Mouse (Mus musculus): Measurements from ENCODE around the gene H2-DMa. TPM values are rescaled to one million over a fixed set of nuclear protein-coding genes. Genes with fewer than 3 reads are reported as not detected.

H2-DMa gene
- 4.5 and 6.9 TPM in 2 replicates for polyA plus RNA-seq (2016; fragmentation: Nextera tagmentation; extraction: Ambion mirVana)

GRCm38 (mm10) chr17:34119249-34120179 is at the start of gene H2-DMa:
Gene H2-DMa (plus strand): TSS chr17:34119541.
- H3K4me3 ChIP-seq: peak within 1 kb of the TSS; percentile 95
- under 1% methylated on average over 96 of the region's 96 CpGs for WGBS
- H3K4me1 ChIP-seq: peaks cover 61% of the 10 kb centered on the region
- no peaks in the 10 kb centered on the region for H3K27me3 ChIP-seq (ENCODE audit: poor library complexity, severe bottlenecking)
- no peaks in the 10 kb centered on the region for H3K9me3 ChIP-seq
- peak; percentile 97 for DNase-seq (ENCODE audit: extremely low spot score, low spot score)
- peaks cover 49% of the 10 kb centered on the region for H3K36me3 ChIP-seq (replicated peaks)
- peak within 1 kb of the TSS; percentile 100 for H3K27ac ChIP-seq

GRCm38 (mm10) chr17:34072091-34072490 is 47.2 kb upstream of the H2-DMa start:
- H3K4me1 ChIP-seq: peaks cover 10% of the 10 kb centered on the region
- H3K27ac ChIP-seq: no peak overlapping the region
- no peaks in the 10 kb centered on the region for H3K36me3 ChIP-seq (replicated peaks)
- H3K4me3 ChIP-seq: no peak overlapping the region
- H3K9me3 ChIP-seq: no peaks in the 10 kb centered on the region
- DNase-seq (ENCODE audit: extremely low spot score, low spot score): no peak
- H3K27me3 ChIP-seq (ENCODE audit: poor library complexity, severe bottlenecking): peaks cover 16% of the 10 kb centered on the region
- WGBS: 83% methylated on average over 5 of the region's 5 CpGs

GRCm38 (mm10) chr17:34075271-34075670 is 44.1 kb upstream of the H2-DMa start:
- Histone ChIP-seq H3K4me3 (no peak overlapping the region), H3K9me3 (no peaks in the 10 kb centered on the region), H3K27ac (no peak overlapping the region), H3K36me3 (replicated peaks) (no peaks in the 10 kb centered on the region), H3K4me1 (peaks cover 19% of the 10 kb centered on the region), H3K27me3 (ENCODE audit: poor library complexity, severe bottlenecking) (peaks cover 21% of the 10 kb centered on the region)
- 42% methylated on average over 7 of the region's 7 CpGs for WGBS
- peak; percentile 53 for DNase-seq (ENCODE audit: extremely low spot score, low spot score)

GRCm38 (mm10) chr17:34077549-34077948 is 41.8 kb upstream of the H2-DMa start:
- Histone ChIP-seq H3K36me3 (replicated peaks) (no peaks in the 10 kb centered on the region), H3K27ac (no peak overlapping the region), H3K9me3 (no peaks in the 10 kb centered on the region; the same call in 1 of the 2 replicates), H3K4me3 (0 out of 2 replicates have a peak overlapping the region, but pooled peaks have one; percentile 1), H3K27me3 (ENCODE audit: poor library complexity, severe bottlenecking) (peaks cover 21% of the 10 kb centered on the region), H3K4me1 (peaks cover 20% of the 10 kb centered on the region)
- DNase-seq (ENCODE audit: extremely low spot score, low spot score): peak; percentile 79
- WGBS: 3% methylated on average over 9 of the region's 9 CpGs

GRCm38 (mm10) chr17:34078148-34078547 is 41.2 kb upstream of the H2-DMa start:
- Histone ChIP-seq H3K27ac (no peak overlapping the region), H3K4me3 (no peak overlapping the region), H3K4me1 (peaks cover 26% of the 10 kb centered on the region), H3K36me3 (replicated peaks) (no peaks in the 10 kb centered on the region), H3K9me3 (no peaks in the 10 kb centered on the region; the same call in 1 of the 2 replicates), H3K27me3 (ENCODE audit: poor library complexity, severe bottlenecking) (peaks cover 21% of the 10 kb centered on the region)
- WGBS: 78% methylated on average over 4 of the region's 4 CpGs
- DNase-seq (ENCODE audit: extremely low spot score, low spot score): no peak

GRCm38 (mm10) chr17:34079002-34079401 is 40.3 kb upstream of the H2-DMa start:
- no peaks in the 10 kb centered on the region for H3K36me3 ChIP-seq (replicated peaks)
- DNase-seq (ENCODE audit: extremely low spot score, low spot score): no peak
- no peak overlapping the region for H3K4me3 ChIP-seq
- no peaks in the 10 kb centered on the region; the same call in 1 of the 2 replicates for H3K9me3 ChIP-seq
- peaks cover 21% of the 10 kb centered on the region for H3K27me3 ChIP-seq (ENCODE audit: poor library complexity, severe bottlenecking)
- 89% methylated on average over 11 of the region's 11 CpGs for WGBS
- H3K27ac ChIP-seq: no peak overlapping the region
- H3K4me1 ChIP-seq: peaks cover 30% of the 10 kb centered on the region

- no peaks in the 10 kb centered on the region for H3K36me3 ChIP-seq (replicated peaks)
- 11% methylated on average over 5 of the region's 5 CpGs for WGBS
- no peak for DNase-seq (ENCODE audit: extremely low spot score, low spot score)
- no peak overlapping the region for H3K4me3 ChIP-seq
- no peak overlapping the region for H3K27ac ChIP-seq
- peaks cover 30% of the 10 kb centered on the region for H3K4me1 ChIP-seq
- H3K9me3 ChIP-seq: no peaks in the 10 kb centered on the region; the same call in 1 of the 2 replicates
- H3K27me3 ChIP-seq (ENCODE audit: poor library complexity, severe bottlenecking): peaks cover 21% of the 10 kb centered on the region
Measured at GRCm38 (mm10) chr17:34079621-34080020, 39.7 kb upstream of the H2-DMa start.

GRCm38 (mm10) chr17:34083104-34083503 is 36.2 kb upstream of the H2-DMa start:
- WGBS: 5% methylated on average over 8 of the region's 8 CpGs
- no peaks in the 10 kb centered on the region for H3K36me3 ChIP-seq (replicated peaks)
- H3K27me3 ChIP-seq (ENCODE audit: poor library complexity, severe bottlenecking): 0 out of 2 replicates have a peak, but pooled peaks cover 5% of the 10 kb centered on the region
- H3K27ac ChIP-seq: peak overlapping the region; percentile 54
- H3K4me3 ChIP-seq: peak overlapping the region; percentile 22
- peaks cover 27% of the 10 kb centered on the region for H3K4me1 ChIP-seq
- no peaks in the 10 kb centered on the region; the same call in 1 of the 2 replicates for H3K9me3 ChIP-seq
- DNase-seq (ENCODE audit: extremely low spot score, low spot score): no peak

GRCm38 (mm10) chr17:34087386-34087785 is 32.0 kb upstream of the H2-DMa start:
- H3K4me1 ChIP-seq: peaks cover 19% of the 10 kb centered on the region
- no peak overlapping the region for H3K4me3 ChIP-seq
- no peak overlapping the region for H3K27ac ChIP-seq
- DNase-seq (ENCODE audit: extremely low spot score, low spot score): no peak
- H3K36me3 ChIP-seq (replicated peaks): no peaks in the 10 kb centered on the region
- H3K9me3 ChIP-seq: no peaks in the 10 kb centered on the region
- 39% methylated on average over 2 of the region's 2 CpGs for WGBS
- 0 out of 2 replicates have a peak, but pooled peaks cover 5% of the 10 kb centered on the region for H3K27me3 ChIP-seq (ENCODE audit: poor library complexity, severe bottlenecking)

- DNase-seq (ENCODE audit: extremely low spot score, low spot score): no peak
- 95% methylated on average over 11 of the region's 11 CpGs for WGBS
- Histone ChIP-seq H3K4me3 (no peak overlapping the region), H3K27ac (no peak overlapping the region), H3K36me3 (replicated peaks) (no peaks in the 10 kb centered on the region), H3K4me1 (peaks cover 14% of the 10 kb centered on the region), H3K27me3 (ENCODE audit: poor library complexity, severe bottlenecking) (0 out of 2 replicates have a peak, but pooled peaks cover 5% of the 10 kb centered on the region), H3K9me3 (no peaks in the 10 kb centered on the region)
Measured at GRCm38 (mm10) chr17:34088124-34088523, 31.2 kb upstream of the H2-DMa start.

- no peak for DNase-seq (ENCODE audit: extremely low spot score, low spot score)
- Histone ChIP-seq H3K27ac (no peak overlapping the region), H3K36me3 (replicated peaks) (no peaks in the 10 kb centered on the region), H3K4me1 (peaks cover 19% of the 10 kb centered on the region), H3K27me3 (ENCODE audit: poor library complexity, severe bottlenecking) (0 out of 2 replicates have a peak, but pooled peaks cover 5% of the 10 kb centered on the region), H3K9me3 (peaks cover 5% of the 10 kb centered on the region), H3K4me3 (no peak overlapping the region)
- WGBS: 51% methylated on average over 7 of the region's 7 CpGs
Measured at GRCm38 (mm10) chr17:34090923-34091322, 28.4 kb upstream of the H2-DMa start.

GRCm38 (mm10) chr17:34092197-34092875 is 27.0 kb upstream of the H2-DMa start, which contains the start of gene H2-Oa:
Gene H2-Oa (plus strand): TSS chr17:34092340.
- no peak within 1 kb of the TSS for H3K27ac ChIP-seq
- 0 out of 2 replicates have a peak within 1 kb of the TSS, but pooled peaks have one; percentile 2 for H3K4me3 ChIP-seq
- WGBS: 48% methylated on average over 11 of the region's 11 CpGs
- 0 out of 2 replicates have a peak, but pooled peaks cover 5% of the 10 kb centered on the region for H3K27me3 ChIP-seq (ENCODE audit: poor library complexity, severe bottlenecking)
- no peaks in the 10 kb centered on the region for H3K36me3 ChIP-seq (replicated peaks)
- no peak for DNase-seq (ENCODE audit: extremely low spot score, low spot score)
- H3K9me3 ChIP-seq: peaks cover 5% of the 10 kb centered on the region
- H3K4me1 ChIP-seq: peaks cover 13% of the 10 kb centered on the region

Measured in forebrain, embryonic 10.5 days (tissue).